Mouse (Mus musculus) liver, embryonic 16.5 days (tissue): Measurements from ENCODE around the gene Tmem174. TPM values are rescaled to one million over a fixed set of nuclear protein-coding genes. Genes with fewer than 3 reads are reported as not detected.

Experiments used
- ATAC-seq: fragments of 200-750 bp; cut with Nextera tagmentation; 2 replicates; pipeline ENCODE4 v1.8.0; 2017; ENCODE audit warnings: low read depth, mild to moderate bottlenecking, moderate number of reproducible peaks, moderate library complexity
- H3K27ac ChIP-seq: fragments of 300-500 bp; sonication (generic); 2 replicates; pipeline ENCODE4 v1.5.1; 2014; ENCODE audit warnings: mild to moderate bottlenecking, low read length
- H3K27me3 ChIP-seq: fragments of 300-500 bp; sonication (generic); 2 replicates; pipeline ENCODE4 v1.6.1; 2014; ENCODE audit warnings: low read depth, low read length, mixed read lengths; ENCODE audit not compliant: control insufficient read depth, insufficient read depth
- H3K36me3 ChIP-seq: fragments of 300-500 bp; sonication (generic); 2 replicates; pipeline ENCODE4 v1.6.1; 2014; ENCODE audit warnings: mild to moderate bottlenecking; ENCODE audit not compliant: control insufficient read depth, insufficient read depth
- H3K4me1 ChIP-seq: fragments of 300-500 bp; sonication (generic); 2 replicates; pipeline ENCODE4 v1.6.1; 2014; ENCODE audit warnings: low read depth, low read length, mixed read lengths; ENCODE audit not compliant: control insufficient read depth
- H3K4me2 ChIP-seq: fragments of 300-500 bp; sonication (generic); 2 replicates; pipeline ENCODE4 v1.6.1; 2014; ENCODE audit warnings: low read depth, low read length, mixed read lengths
- H3K4me3 ChIP-seq: fragments of 300-500 bp; sonication (generic); 2 replicates; pipeline ENCODE4 v1.5.1; 2014; ENCODE audit warnings: low read depth, mild to moderate bottlenecking, low read length
- H3K9ac ChIP-seq: fragments of 300-500 bp; sonication (generic); 2 replicates; pipeline ENCODE4 v1.6.1; 2014; ENCODE audit warnings: low read depth, low read length
- H3K9me3 ChIP-seq: fragments of 300-500 bp; sonication (generic); replicated peaks from 2 replicates; pipeline ENCODE4 v1.6.1; 2016; ENCODE audit warnings: low read length; ENCODE audit not compliant: control insufficient read depth
- WGBS: fragments of 180-500 bp; shearing (Covaris S2); extraction: QIAGEN DNeasy Blood & Tissue Kit; methylation state at CpG from one replicate; pipeline ENCODE4 v1.1.7; 2014; ENCODE audit not compliant: insufficient replicate concordance; 5-methylcytosine and 5-hydroxymethylcytosine counted together
- polyA plus RNA-seq: library from polyadenylated mRNA; unstranded; fragments of >200 nt; fragmentation: Nextera tagmentation; extraction: Ambion mirVana; gene quantifications from 2 replicates; pipeline ENCODE4 v1.2.1, GENCODE M21; 2015

Gene Tmem174
- polyA plus RNA-seq, 1 experiment from 2014 or later, result not detected

DNA sequence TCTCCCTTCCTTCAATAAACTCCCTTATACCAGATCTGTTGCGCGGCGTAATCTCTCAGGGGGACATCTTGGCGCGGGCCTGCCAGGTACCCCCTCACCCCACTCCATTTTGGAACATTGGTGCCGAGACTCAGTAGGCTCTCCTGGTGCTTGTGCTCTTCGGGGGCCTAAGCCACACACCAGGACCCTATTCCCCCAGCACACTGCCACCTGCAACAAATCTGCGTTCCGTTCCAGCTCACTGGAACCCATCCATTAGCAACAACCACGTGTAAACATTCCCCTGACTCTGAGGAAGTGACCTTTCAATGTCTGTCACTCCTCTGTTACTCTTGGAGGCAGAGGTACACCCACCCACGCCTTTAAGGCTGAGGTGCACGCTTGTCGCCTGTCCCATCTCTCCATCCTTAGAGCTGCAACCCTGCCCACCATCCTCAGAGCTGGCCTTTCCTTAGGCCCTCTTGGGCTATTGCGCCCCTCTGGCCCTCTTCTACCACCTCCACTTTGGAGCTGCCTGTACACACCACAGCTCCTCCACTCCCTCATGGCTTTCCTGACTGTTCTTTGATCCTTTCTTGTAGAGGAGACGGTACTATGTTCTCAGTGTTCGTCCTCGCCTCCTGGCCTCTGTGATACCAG lies 19.7 kb downstream of the Tmem174 start:
- no peak for ATAC-seq
- Histone ChIP-seq H3K27me3 (no peaks in the 10 kb centered on the region), H3K9ac (no peak overlapping the region), H3K9me3 (no peaks in the 10 kb centered on the region), H3K4me2 (no peak overlapping the region), H3K36me3 (no peaks in the 10 kb centered on the region), H3K27ac (no peak overlapping the region), H3K4me3 (no peak overlapping the region), H3K4me1 (no peaks in the 10 kb centered on the region)
- WGBS, result 65% methylated on average over 17 of the region's 17 CpGs

DNA sequence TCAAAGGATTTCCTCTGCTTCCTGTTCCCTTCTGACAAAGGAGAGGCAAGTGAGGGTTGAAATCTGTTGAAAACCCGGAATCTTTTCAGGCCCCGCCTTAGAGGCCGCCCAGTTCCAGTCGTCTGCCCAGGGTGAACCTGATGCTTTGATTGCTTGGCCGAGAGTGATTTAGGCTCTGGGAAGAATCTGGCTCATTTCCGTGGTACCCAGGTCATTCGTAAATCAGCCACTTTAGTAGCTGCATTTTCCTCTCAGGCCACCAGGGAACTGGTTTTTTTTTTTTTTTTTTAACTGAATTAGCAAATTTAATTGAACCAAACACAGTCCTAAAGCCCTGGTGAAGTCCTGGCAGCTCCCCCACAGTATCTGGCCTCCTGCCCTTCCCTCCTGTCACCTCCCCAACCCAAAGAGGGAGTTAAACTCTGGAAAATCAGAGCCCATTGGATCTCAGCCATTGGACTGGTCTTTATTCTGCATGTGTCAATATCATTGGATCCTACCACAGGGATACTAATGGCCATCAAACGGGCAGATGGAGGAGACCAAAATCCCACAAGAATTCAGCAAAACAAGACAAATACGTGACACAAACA lies 29.2 kb downstream of the Tmem174 start:
- H3K36me3 ChIP-seq, result no peaks in the 10 kb centered on the region
- H3K4me2 ChIP-seq, result no peak overlapping the region
- H3K9me3 ChIP-seq, result no peaks in the 10 kb centered on the region
- no peak overlapping the region for H3K27ac ChIP-seq
- no peak overlapping the region for H3K4me3 ChIP-seq
- no peak for ATAC-seq
- no peaks in the 10 kb centered on the region for H3K27me3 ChIP-seq
- no peaks in the 10 kb centered on the region for H3K4me1 ChIP-seq
- WGBS, result 39% methylated on average over 9 of the region's 9 CpGs
- H3K9ac ChIP-seq, result no peak overlapping the region

- Histone ChIP-seq H3K4me3 (no peak overlapping the region), H3K9ac (no peak overlapping the region), H3K27me3 (no peaks in the 10 kb centered on the region), H3K9me3 (no peaks in the 10 kb centered on the region), H3K27ac (no peak overlapping the region), H3K4me1 (no peaks in the 10 kb centered on the region), H3K4me2 (no peak overlapping the region), H3K36me3 (no peaks in the 10 kb centered on the region)
- 84% methylated on average over 11 of the region's 11 CpGs for WGBS
- no peak for ATAC-seq
Measured at GRCm38 (mm10) chr13:98603799-98604198, 33.4 kb downstream of the Tmem174 start.

- WGBS, result 65% methylated on average over 4 of the region's 4 CpGs
- no peak for ATAC-seq
- Histone ChIP-seq H3K4me2 (no peak overlapping the region), H3K36me3 (no peaks in the 10 kb centered on the region), H3K27ac (no peak overlapping the region), H3K4me3 (no peak overlapping the region), H3K9me3 (no peaks in the 10 kb centered on the region), H3K4me1 (peaks cover 5% of the 10 kb centered on the region), H3K27me3 (no peaks in the 10 kb centered on the region), H3K9ac (no peak overlapping the region)
Measured at GRCm38 (mm10) chr13:98596746-98597145, 40.5 kb downstream of the Tmem174 start.

GRCm38 (mm10) chr13:98594726-98595141 lies 42.5 kb downstream of the Tmem174 start:
- no peak overlapping the region for H3K4me2 ChIP-seq
- H3K9me3 ChIP-seq, result no peaks in the 10 kb centered on the region
- ATAC-seq, result peak; percentile 78
- H3K9ac ChIP-seq, result no peak overlapping the region
- H3K27ac ChIP-seq, result peak overlapping the region; percentile 67; the same call in 1 of the 2 replicates
- WGBS, result 68% methylated on average over 10 of the region's 10 CpGs
- H3K4me1 ChIP-seq, result peaks cover 5% of the 10 kb centered on the region
- H3K4me3 ChIP-seq, result no peak overlapping the region
- no peaks in the 10 kb centered on the region for H3K27me3 ChIP-seq
- no peaks in the 10 kb centered on the region for H3K36me3 ChIP-seq

- no peak overlapping the region for H3K4me2 ChIP-seq
- no peaks in the 10 kb centered on the region for H3K9me3 ChIP-seq
- no peak overlapping the region for H3K9ac ChIP-seq
- H3K4me3 ChIP-seq, result no peak overlapping the region
- 67% methylated on average over 11 of the region's 11 CpGs for WGBS
- H3K27me3 ChIP-seq, result peaks cover 6% of the 10 kb centered on the region
- H3K4me1 ChIP-seq, result peaks cover 5% of the 10 kb centered on the region
- H3K27ac ChIP-seq, result peak overlapping the region; percentile 67; the same call in 1 of the 2 replicates
- no peak for ATAC-seq
- no peaks in the 10 kb centered on the region for H3K36me3 ChIP-seq
Measured at GRCm38 (mm10) chr13:98593938-98594539, 43.2 kb downstream of the Tmem174 start.

- no peak overlapping the region for H3K27ac ChIP-seq
- H3K4me1 ChIP-seq, result peaks cover 5% of the 10 kb centered on the region
- H3K27me3 ChIP-seq, result peaks cover 27% of the 10 kb centered on the region
- no peak overlapping the region for H3K4me3 ChIP-seq
- H3K9me3 ChIP-seq, result no peaks in the 10 kb centered on the region
- ATAC-seq, result peak; percentile 28; the same call in 1 of the 2 replicates
- H3K36me3 ChIP-seq, result no peaks in the 10 kb centered on the region
- WGBS, result 44% methylated on average over 6 of the region's 6 CpGs
- H3K4me2 ChIP-seq, result no peak overlapping the region
- no peak overlapping the region for H3K9ac ChIP-seq
Measured at GRCm38 (mm10) chr13:98591406-98591805, 45.8 kb downstream of the Tmem174 start.

DNA sequence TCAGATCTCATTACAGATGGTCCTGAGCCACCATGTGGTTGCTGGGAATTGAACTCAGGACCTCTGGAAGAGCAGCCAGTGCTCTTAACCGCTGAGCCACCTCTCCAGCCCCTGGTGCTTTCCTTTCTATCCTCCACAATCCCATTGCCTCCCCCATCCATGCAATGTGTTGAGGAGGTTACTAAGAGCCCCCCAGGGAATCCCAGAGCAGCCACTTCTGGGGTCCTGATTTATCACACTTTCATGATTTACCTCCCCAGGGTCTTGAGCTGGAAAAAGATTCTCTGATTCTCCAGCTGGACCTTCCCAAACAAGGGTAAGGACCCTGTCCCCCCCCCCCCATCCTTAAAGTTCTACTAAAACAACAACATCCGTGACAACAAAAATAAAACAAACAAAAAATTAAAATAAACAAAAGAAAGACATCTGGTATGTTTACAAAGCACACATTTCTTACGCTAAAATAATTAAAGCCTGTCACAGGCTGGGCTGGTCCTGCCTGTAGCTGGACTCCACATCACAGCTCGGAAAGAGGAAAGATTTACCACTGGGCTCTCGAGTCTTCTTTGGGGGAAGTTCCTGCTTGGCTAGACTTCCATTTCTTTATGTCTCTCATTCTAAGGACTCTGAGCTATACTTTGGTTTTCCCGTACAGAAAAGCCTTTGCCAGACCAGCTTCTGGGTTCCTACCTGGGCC lies 46.4 kb downstream of the Tmem174 start:
- ATAC-seq, result no peak
- Histone ChIP-seq H3K9ac (no peak overlapping the region), H3K27me3 (peaks cover 29% of the 10 kb centered on the region), H3K36me3 (no peaks in the 10 kb centered on the region), H3K4me3 (no peak overlapping the region), H3K9me3 (no peaks in the 10 kb centered on the region), H3K4me1 (peaks cover 5% of the 10 kb centered on the region), H3K27ac (no peak overlapping the region), H3K4me2 (no peak overlapping the region)
- 51% methylated on average over 6 of the region's 6 CpGs for WGBS

GRCm38 (mm10) chr13:98589572-98589971 lies 47.6 kb downstream of the Tmem174 start:
- Histone ChIP-seq H3K4me1 (peaks cover 2% of the 10 kb centered on the region), H3K4me2 (no peak overlapping the region), H3K36me3 (no peaks in the 10 kb centered on the region), H3K27ac (no peak overlapping the region), H3K9ac (no peak overlapping the region), H3K27me3 (peaks cover 35% of the 10 kb centered on the region), H3K9me3 (no peaks in the 10 kb centered on the region), H3K4me3 (no peak overlapping the region)
- ATAC-seq, result no peak
- 26% methylated on average over 9 of the region's 9 CpGs for WGBS
